Mouse (Mus musculus): ENCODE measurements around the gene Klk7.

GRCm38 (mm10) chr7:43781541-43781940, 29.6 kb upstream of the Klk7 start:
- TF ChIP-seq CTCF (IDR thresholded peaks at IDR 0.05; ENCODE audit: control insufficient read depth, insufficient read depth, low read length) (no peak), POLR2A (IDR thresholded peaks at IDR 0.05; ENCODE audit: borderline replicate concordance, control insufficient read depth, low read depth, low read length) (no peak)

Measured in bone marrow, adult 2 months (tissue).